Mouse (Mus musculus): ENCODE measurements around the gene 1110065P20Rik. TPM values are rescaled to one million over a fixed set of nuclear protein-coding genes. Genes with fewer than 3 reads are reported as not detected.
A peak's percentile ranks its signal among the peaks of the same experiment; 100 is the strongest.

The 1110065P20Rik gene
- polyA plus RNA-seq, 1 experiment from 2014 or later = 40.3 TPM

DNA sequence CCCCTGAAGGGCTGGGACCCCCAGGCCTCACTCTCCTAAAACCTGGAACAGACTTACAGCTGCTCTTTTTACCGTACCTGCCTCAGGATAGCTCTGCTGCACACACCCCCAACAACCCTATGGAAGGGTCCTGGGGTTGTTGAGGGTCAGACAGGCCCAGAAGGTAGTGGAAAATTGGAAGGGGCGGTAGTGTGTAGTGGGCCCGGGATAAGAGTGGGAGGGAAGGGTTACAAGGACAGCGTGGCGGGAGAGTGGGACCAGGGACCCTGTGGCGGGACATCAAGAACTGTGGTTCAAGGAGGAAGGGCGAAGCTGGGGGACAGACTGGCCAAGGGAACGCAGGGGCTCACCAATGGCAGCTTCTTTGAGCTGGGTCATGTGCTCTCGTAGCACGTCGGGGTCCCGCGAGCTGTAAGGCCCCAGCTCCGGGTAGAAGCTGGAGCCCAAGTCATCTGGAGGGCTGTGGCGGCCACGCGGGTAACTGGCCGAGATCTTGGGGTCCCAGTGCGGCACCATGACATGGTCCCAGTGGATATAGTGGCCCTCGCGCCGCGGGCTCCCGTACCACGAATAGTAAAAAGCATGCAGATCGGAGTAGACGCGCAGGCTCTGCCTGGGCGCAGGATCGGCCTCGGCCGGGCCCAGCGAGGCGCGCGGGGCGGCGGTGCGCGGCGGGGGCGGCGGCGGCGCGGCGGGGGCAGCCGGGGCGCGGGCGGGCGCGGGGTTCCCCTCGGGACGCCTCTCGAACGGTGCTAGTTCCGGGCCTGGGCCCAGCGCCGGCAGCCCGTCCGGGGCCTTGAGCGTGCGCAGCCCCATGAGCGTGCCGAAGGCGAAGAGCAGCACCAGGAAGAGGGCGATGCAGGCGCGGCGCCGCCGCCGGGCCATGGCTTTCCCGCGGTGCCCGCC is 10.5 kb upstream of the 1110065P20Rik start, which contains the start of gene Maneal:
TSS of gene Maneal (minus strand) at position 889 of the 906 bp plus-strand sequence.
- peak within 1 kb of the TSS; percentile 70 for H3K4me3 ChIP-seq
- 4% methylated on average over 77 of the region's 77 CpGs for WGBS
- peaks cover 40% of the 10 kb centered on the region for H3K27me3 ChIP-seq (replicated peaks; ENCODE audit: low read depth, poor library complexity, severe bottlenecking)
- peak; percentile 32 for DNase-seq (ENCODE audit: low spot score)
- peak within 1 kb of the TSS; percentile 77 for H3K27ac ChIP-seq (replicated peaks)
- no peaks in the 10 kb centered on the region for H3K9me3 ChIP-seq
- peaks cover 18% of the 10 kb centered on the region for H3K4me1 ChIP-seq
- peaks cover 12% of the 10 kb centered on the region for H3K36me3 ChIP-seq (replicated peaks)

DNA sequence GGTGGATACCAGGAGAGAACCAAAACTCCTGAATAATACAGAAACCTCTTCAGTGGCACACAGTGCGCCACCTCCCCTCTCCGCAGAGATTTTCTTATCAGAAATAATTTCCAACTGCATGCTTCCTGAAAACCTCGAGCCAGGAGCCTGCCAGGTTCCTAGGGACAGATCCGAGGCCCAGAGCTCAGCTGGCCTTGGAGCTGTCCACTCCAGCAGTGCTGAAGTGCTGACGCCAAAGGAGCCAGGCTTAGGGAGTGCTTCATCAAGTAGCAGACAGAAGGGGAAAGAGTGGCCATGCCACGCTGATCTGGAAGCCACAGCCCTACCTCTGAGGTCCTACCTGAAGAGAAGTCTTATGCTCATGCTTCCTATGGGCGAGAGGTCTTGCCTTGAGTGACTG is 9.4 kb upstream of the 1110065P20Rik start:
- DNase-seq (ENCODE audit: low spot score) = peak; percentile 87
- WGBS = 12% methylated on average over 7 of the region's 7 CpGs
- Histone ChIP-seq H3K27ac (replicated peaks) (no peak overlapping the region), H3K36me3 (replicated peaks) (peaks cover 23% of the 10 kb centered on the region), H3K4me3 (peak overlapping the region; percentile 19; the same call in 1 of the 2 replicates), H3K27me3 (replicated peaks; ENCODE audit: low read depth, poor library complexity, severe bottlenecking) (peaks cover 40% of the 10 kb centered on the region), H3K9me3 (no peaks in the 10 kb centered on the region), H3K4me1 (peaks cover 18% of the 10 kb centered on the region)

DNA sequence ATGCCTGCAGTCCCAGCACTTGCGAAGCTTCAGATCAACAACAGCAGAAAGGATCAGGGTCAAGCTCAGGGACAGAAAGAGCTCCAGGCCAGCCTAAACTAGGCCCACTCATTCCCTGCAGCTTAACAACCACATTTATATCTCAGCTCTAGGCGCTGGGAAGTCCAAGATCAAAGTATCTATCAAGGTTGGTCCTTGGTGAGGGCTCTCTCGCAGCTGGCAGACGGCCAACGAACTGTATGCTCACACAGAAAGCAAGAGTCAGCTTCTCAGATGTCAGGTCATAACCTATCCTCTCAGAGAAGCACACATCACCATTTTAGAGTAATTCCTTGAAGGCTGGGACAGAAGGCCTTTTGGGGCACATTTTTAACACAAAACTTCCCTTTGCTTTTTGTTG is 7.4 kb upstream of the 1110065P20Rik start:
- Histone ChIP-seq H3K4me3 (no peak overlapping the region), H3K27me3 (replicated peaks; ENCODE audit: low read depth, poor library complexity, severe bottlenecking) (peaks cover 31% of the 10 kb centered on the region), H3K4me1 (peaks cover 18% of the 10 kb centered on the region), H3K9me3 (no peaks in the 10 kb centered on the region), H3K36me3 (replicated peaks) (peaks cover 43% of the 10 kb centered on the region), H3K27ac (replicated peaks) (no peak overlapping the region)
- DNase-seq (ENCODE audit: low spot score) = no peak
- 85% methylated on average over 5 of the region's 5 CpGs for WGBS

DNA sequence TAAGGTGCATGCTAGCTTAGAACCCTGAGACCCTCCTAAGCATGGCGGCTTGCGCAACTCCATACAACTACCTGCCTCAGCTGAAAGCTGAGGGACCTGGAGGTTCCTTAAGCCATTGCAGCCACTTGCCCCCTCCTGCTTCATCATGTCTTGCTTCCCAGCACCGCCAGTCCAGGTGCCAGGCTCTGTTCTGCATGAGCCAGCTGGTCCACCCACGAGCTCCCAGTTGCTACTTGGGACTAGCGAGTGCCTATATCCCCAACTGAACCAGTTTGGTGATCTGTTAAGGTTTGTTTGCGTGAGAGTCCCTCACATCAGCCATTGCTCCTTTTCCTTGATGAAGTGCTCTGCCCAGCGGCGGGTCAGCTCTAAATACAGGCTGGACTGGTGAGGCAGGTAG is 5.3 kb upstream of the 1110065P20Rik start:
- DNase-seq (ENCODE audit: low spot score) = no peak
- H3K36me3 ChIP-seq (replicated peaks) = peaks cover 58% of the 10 kb centered on the region
- H3K4me3 ChIP-seq = no peak overlapping the region
- no peak overlapping the region for H3K27ac ChIP-seq (replicated peaks)
- peaks cover 10% of the 10 kb centered on the region for H3K27me3 ChIP-seq (replicated peaks; ENCODE audit: low read depth, poor library complexity, severe bottlenecking)
- 93% methylated on average over 8 of the region's 8 CpGs for WGBS
- no peaks in the 10 kb centered on the region for H3K9me3 ChIP-seq
- peaks cover 19% of the 10 kb centered on the region for H3K4me1 ChIP-seq

DNA sequence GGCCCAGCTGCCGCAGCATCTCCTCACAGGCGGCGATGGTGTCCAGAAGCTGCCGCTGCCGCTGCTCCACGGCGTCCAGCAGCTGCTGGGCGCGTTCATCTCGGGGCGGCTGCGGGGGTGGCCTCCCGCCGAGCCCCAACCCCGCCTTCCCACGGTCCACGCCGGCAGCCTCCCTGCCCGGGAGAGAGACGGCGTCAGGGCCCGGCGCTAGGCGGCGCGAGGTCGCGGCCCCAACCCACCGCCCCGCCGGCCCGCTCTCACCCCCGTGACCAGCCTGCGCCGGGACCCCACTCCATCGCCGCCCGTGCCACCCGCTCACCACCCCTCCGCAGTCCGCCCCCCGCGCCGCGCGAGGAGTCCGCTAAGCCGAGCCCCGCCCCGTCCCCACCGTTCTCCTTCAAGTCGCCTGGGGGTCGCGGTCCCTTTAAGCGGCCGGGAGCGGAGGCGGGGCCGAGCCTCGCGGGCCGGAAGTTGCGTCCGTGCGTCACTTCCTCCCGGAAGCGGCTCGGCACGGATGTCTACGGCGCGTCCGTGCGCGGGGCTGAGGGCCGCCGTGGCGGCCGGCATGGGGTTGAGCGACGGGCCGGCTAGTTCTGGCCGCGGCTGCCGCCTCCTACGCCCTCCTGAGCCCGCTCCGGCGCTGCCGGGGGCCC is 609 bp downstream of the 1110065P20Rik start, which contains the start of gene Yrdc:
TSS of gene Yrdc (plus strand) at position 419 of the 653 bp plus-strand sequence.
- no peaks in the 10 kb centered on the region for H3K27me3 ChIP-seq (replicated peaks; ENCODE audit: low read depth, poor library complexity, severe bottlenecking)
- peaks cover 47% of the 10 kb centered on the region for H3K36me3 ChIP-seq (replicated peaks)
- H3K9me3 ChIP-seq = no peaks in the 10 kb centered on the region
- H3K4me3 ChIP-seq = peak within 1 kb of the TSS; percentile 99
- peak within 1 kb of the TSS; percentile 95 for H3K27ac ChIP-seq (replicated peaks)
- DNase-seq (ENCODE audit: low spot score) = peak; percentile 97
- WGBS = under 1% methylated on average over 90 of the region's 90 CpGs
- H3K4me1 ChIP-seq = peaks cover 33% of the 10 kb centered on the region

DNA sequence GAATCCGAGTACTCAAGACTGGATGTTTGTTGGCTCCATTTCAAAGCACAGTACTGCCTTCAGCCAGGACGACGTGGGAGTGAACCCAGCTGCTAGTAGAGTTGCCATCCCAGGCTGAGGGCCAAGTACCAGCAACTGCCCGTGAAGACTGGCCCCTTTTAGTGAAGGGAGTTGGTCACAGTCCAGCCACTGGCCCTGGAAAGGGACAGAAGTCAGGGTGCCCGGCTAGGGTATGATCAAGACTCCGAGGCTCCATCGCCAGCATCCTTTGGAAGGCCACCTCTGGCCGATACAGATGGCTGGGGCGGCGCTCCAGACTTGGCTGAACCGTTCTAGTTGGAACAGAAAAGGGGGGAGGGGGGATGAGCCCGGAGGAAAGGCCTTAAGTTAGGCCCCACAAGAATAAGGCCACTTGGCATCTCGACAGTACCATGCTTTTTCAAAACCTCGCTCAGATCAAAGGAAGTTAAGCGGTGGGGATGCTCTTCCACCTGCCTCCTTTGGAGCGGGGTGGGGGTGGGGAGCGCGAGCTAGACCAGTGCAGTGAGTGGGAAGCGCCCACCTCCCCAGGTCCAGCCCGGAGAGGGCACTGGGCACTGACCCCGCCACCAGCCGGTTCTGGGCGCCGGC is 1.2 kb downstream of the 1110065P20Rik start:
- 3% methylated on average over 24 of the region's 24 CpGs for WGBS
- Histone ChIP-seq H3K27me3 (replicated peaks; ENCODE audit: low read depth, poor library complexity, severe bottlenecking) (no peaks in the 10 kb centered on the region), H3K9me3 (no peaks in the 10 kb centered on the region), H3K4me1 (peaks cover 33% of the 10 kb centered on the region), H3K27ac (replicated peaks) (peak overlapping the region; percentile 95), H3K36me3 (replicated peaks) (peaks cover 47% of the 10 kb centered on the region), H3K4me3 (peak overlapping the region; percentile 99)
- no peak for DNase-seq (ENCODE audit: low spot score)

DNA sequence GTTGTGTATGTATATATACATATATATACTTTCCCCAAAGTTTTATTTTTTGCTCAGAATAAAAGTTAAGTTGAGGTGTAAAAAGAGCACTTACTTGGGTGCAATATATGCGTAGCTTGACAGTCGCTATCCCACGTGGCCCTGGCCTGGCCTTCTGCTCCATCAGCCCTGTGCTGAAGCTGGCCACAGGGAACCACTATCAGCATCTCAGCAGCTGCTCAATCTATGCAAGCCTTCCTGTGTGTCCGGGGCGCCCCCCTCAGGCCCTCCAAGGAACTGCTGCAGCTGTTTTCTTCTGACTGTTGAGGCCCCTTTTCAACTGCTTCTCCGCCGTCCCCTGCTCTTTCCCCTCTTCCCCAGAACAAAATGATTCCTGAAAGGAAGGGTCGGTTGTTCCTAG is 3.4 kb downstream of the 1110065P20Rik start:
- H3K4me1 ChIP-seq = peaks cover 33% of the 10 kb centered on the region
- no peaks in the 10 kb centered on the region for H3K9me3 ChIP-seq
- no peaks in the 10 kb centered on the region for H3K27me3 ChIP-seq (replicated peaks; ENCODE audit: low read depth, poor library complexity, severe bottlenecking)
- H3K36me3 ChIP-seq (replicated peaks) = peaks cover 46% of the 10 kb centered on the region
- peak; percentile 86 for DNase-seq (ENCODE audit: low spot score)
- H3K4me3 ChIP-seq = no peak overlapping the region
- 11% methylated on average over 8 of the region's 8 CpGs for WGBS
- no peak overlapping the region for H3K27ac ChIP-seq (replicated peaks)

DNA sequence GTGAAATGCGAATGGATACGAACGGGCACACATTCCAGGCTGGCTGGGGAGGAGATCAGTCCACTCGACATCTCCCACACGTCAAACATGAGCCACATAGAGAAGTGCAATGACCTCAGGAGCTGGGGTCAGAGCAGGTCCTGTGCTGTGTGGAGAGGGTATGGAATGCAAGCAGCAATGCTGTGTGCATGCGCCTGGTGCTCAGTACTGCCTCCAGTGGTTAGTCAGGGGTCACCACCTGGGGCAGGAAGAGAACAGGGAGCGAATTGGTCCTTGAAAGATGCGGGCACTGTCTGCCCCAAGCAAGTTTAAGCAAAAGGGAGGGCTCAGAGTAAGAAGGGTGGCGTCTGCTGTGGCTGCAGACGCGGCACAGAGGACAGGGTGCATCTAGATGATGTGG is 7.5 kb downstream of the 1110065P20Rik start:
- peaks cover 9% of the 10 kb centered on the region; the same call in 1 of the 2 replicates for H3K4me1 ChIP-seq
- 0 out of 2 replicates have a peak, but pooled peaks cover 3% of the 10 kb centered on the region for H3K9me3 ChIP-seq
- 55% methylated on average over 11 of the region's 11 CpGs for WGBS
- DNase-seq (ENCODE audit: low spot score) = peak; percentile 58
- peaks cover 80% of the 10 kb centered on the region for H3K36me3 ChIP-seq (replicated peaks)
- H3K27ac ChIP-seq (replicated peaks) = no peak overlapping the region
- H3K4me3 ChIP-seq = no peak overlapping the region
- no peaks in the 10 kb centered on the region for H3K27me3 ChIP-seq (replicated peaks; ENCODE audit: low read depth, poor library complexity, severe bottlenecking)

DNA sequence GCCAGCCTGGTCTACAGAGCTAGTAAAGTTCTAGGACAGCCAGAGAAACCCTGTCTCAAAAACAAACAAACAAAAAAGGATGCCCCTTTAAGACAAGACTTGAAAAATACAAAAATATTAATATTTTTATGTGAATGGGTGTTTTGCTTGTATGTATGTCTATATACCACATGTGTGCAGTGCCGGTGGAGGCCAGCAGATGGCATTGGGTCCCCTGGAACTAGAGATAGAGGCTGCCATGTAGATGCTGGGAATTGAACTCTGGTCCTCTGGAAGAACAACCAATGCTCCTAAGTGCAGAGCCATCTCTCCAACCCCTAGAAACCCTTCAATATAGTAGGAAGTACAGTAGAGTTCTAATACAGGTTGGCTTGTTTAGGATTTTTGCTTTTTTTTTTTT is 10.0 kb downstream of the 1110065P20Rik start:
- no peak overlapping the region for H3K4me3 ChIP-seq
- H3K36me3 ChIP-seq (replicated peaks) = peaks cover 89% of the 10 kb centered on the region
- H3K9me3 ChIP-seq = 0 out of 2 replicates have a peak, but pooled peaks cover 3% of the 10 kb centered on the region
- no peaks in the 10 kb centered on the region for H3K27me3 ChIP-seq (replicated peaks; ENCODE audit: low read depth, poor library complexity, severe bottlenecking)
- no peak for DNase-seq (ENCODE audit: low spot score)
- 94% methylated on average over 1 of the region's 1 CpGs for WGBS
- no peak overlapping the region for H3K27ac ChIP-seq (replicated peaks)
- H3K4me1 ChIP-seq = 0 out of 2 replicates have a peak, but pooled peaks cover 4% of the 10 kb centered on the region

DNA sequence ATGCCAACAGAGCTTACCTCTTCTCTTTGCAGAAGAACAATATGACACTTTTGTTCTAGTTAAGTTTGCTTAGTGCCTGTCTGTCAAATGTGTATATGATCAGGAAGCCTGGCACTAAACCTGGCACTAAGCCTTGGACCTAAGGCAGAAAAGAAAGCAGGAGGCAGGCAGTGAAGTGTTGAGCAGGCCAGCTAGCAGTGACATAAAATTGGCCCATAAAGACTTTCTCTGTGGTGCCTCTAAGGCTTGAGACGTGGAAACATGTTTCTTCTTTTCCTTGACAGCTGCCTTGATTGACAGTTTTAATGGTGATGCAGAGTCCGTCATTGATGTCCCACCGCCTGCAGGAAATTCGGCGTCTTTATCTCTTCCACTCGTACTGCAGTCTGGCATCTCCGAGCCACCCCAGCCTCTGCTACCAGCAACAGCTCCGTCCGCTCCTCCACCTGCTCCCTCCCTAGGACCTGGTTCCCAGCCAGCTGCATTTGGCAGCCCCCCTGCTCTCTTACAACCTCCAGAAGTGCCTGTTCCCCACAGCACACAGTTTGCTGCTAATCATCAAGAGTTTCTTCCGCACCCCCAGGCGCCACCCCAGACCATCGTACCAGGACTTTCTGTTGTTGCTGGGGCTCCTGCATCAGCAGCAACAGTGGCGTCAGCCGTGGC is 12.8 kb downstream of the 1110065P20Rik start:
- Histone ChIP-seq H3K27me3 (replicated peaks; ENCODE audit: low read depth, poor library complexity, severe bottlenecking) (no peaks in the 10 kb centered on the region), H3K9me3 (0 out of 2 replicates have a peak, but pooled peaks cover 3% of the 10 kb centered on the region), H3K4me1 (no peaks in the 10 kb centered on the region), H3K4me3 (no peak overlapping the region), H3K27ac (replicated peaks) (no peak overlapping the region), H3K36me3 (replicated peaks) (peaks cover 91% of the 10 kb centered on the region)
- no peak for DNase-seq (ENCODE audit: low spot score)
- whole genome bisulfite sequencing = 89% methylated on average over 14 of the region's 14 CpGs

DNA sequence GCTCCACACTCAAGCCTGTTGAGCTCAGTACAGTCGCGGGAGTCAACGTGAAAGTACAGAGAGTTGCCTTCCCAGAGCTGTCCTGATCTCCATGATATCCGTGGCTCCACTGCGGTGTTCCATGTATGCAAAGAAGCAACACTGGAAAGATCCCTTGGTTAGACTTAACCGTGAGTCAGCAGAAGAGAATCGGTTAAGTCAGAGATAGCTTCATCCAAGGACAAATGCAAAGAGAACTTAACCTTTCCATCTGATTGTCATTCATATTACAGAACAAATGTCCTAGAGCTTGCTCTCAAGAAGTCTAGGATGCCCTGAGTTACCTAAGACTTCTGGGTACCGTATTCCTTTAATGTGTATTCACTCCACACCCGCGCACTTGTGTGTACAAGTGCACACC is 18.2 kb downstream of the 1110065P20Rik start:
- Histone ChIP-seq H3K4me1 (no peaks in the 10 kb centered on the region), H3K9me3 (no peaks in the 10 kb centered on the region), H3K27ac (replicated peaks) (no peak overlapping the region), H3K4me3 (no peak overlapping the region), H3K36me3 (replicated peaks) (peaks cover 83% of the 10 kb centered on the region), H3K27me3 (replicated peaks; ENCODE audit: low read depth, poor library complexity, severe bottlenecking) (no peaks in the 10 kb centered on the region)
- WGBS = 94% methylated on average over 10 of the region's 10 CpGs
- no peak for DNase-seq (ENCODE audit: low spot score)

DNA sequence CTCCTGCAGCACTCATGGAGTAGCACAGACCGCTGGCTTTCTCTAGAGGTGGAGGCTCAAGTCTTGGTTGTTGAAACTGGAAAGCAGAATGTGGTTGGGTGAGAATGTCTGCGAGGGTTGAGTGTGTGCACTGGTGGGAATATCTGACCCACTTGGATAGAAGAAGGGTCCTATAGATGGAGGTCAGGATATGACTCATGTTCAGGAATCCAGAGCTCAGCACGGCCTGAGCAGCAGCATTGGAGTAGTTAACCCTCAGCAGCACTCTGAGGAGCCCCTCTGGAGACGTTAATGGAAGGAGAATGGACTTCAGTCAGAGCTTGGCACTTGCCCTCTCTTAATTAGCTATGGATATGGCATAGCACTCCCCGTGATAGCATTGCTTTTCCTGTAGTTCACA is 21.3 kb downstream of the 1110065P20Rik start:
- Histone ChIP-seq H3K27ac (replicated peaks) (no peak overlapping the region), H3K4me1 (no peaks in the 10 kb centered on the region)
- 85% methylated on average over 5 of the region's 5 CpGs for WGBS

More for the DNA sequence above, 21.3 kb downstream of the 1110065P20Rik start:
- Histone ChIP-seq H3K36me3 (replicated peaks) (peaks cover 86% of the 10 kb centered on the region), H3K4me3 (no peak overlapping the region), H3K27me3 (replicated peaks; ENCODE audit: low read depth, poor library complexity, severe bottlenecking) (no peaks in the 10 kb centered on the region), H3K9me3 (no peaks in the 10 kb centered on the region)
- DNase-seq (ENCODE audit: low spot score) = no peak
